Mouse (Mus musculus): ENCODE measurements around the gene Igfbp3. TPM values are rescaled to one million over a fixed set of nuclear protein-coding genes. Genes with fewer than 3 reads are reported as not detected.
A peak's percentile ranks its signal among the peaks of the same experiment; 100 is the strongest.

The Igfbp3 gene
- total and polyA plus RNA-seq, 2 experiments, result 17.7 to 31.2 TPM

- peak overlapping the region; percentile 17 for H3K9ac ChIP-seq (ENCODE audit: low read depth, low read length)
- no peak overlapping the region for H3K4me3 ChIP-seq (ENCODE audit: insufficient read depth, low read depth, low read length)
- DNase-seq (ENCODE audit: extremely low read depth, low read depth, low spot score), result no peak
- no peaks in the 10 kb centered on the region for H3K79me2 ChIP-seq (ENCODE audit: control insufficient read depth, insufficient read depth, low read length)
- H3K27me3 ChIP-seq (ENCODE audit: control insufficient read depth, insufficient read depth, low read length), result no peaks in the 10 kb centered on the region
- TF ChIP-seq CTCF (IDR thresholded peaks at IDR 0.05; ENCODE audit: low read depth, low read length) (no peak), POLR2A (IDR thresholded peaks at IDR 0.05; ENCODE audit: extremely low read depth, insufficient read depth, low read length) (no peak)
- H3K4me1 ChIP-seq (ENCODE audit: control insufficient read depth, insufficient read depth, low read length), result peaks cover 39% of the 10 kb centered on the region
- 45% methylated on average over 9 of the region's 9 CpGs for WGBS
- no peaks in the 10 kb centered on the region for H3K36me3 ChIP-seq (ENCODE audit: control insufficient read depth, insufficient read depth, low read length)
- H3K27ac ChIP-seq (replicated peaks; ENCODE audit: insufficient read depth, low read depth, low read length), result peak overlapping the region; percentile 86
These were observed 20.6 kb downstream of the Igfbp3 start for GRCm38 (mm10) chr11:7193134-7193533.

- Histone ChIP-seq H3K27me3 (ENCODE audit: control insufficient read depth, insufficient read depth, low read length) (no peaks in the 10 kb centered on the region), H3K79me2 (ENCODE audit: control insufficient read depth, insufficient read depth, low read length) (no peaks in the 10 kb centered on the region), H3K9ac (ENCODE audit: low read depth, low read length) (peak overlapping the region; percentile 17), H3K27ac (replicated peaks; ENCODE audit: insufficient read depth, low read depth, low read length) (peak overlapping the region; percentile 86), H3K4me3 (ENCODE audit: insufficient read depth, low read depth, low read length) (no peak overlapping the region), H3K36me3 (ENCODE audit: control insufficient read depth, insufficient read depth, low read length) (no peaks in the 10 kb centered on the region), H3K4me1 (ENCODE audit: control insufficient read depth, insufficient read depth, low read length) (peaks cover 39% of the 10 kb centered on the region)
- TF ChIP-seq POLR2A (IDR thresholded peaks at IDR 0.05; ENCODE audit: extremely low read depth, insufficient read depth, low read length) (no peak), CTCF (IDR thresholded peaks at IDR 0.05; ENCODE audit: low read depth, low read length) (no peak)
- DNase-seq (ENCODE audit: extremely low read depth, low read depth, low spot score), result peak; percentile 97
- 16% methylated on average over 6 of the region's 6 CpGs for WGBS
These were observed 21.0 kb downstream of the Igfbp3 start for GRCm38 (mm10) chr11:7192710-7193109.

GRCm38 (mm10) chr11:7188469-7188868 is 25.3 kb downstream of the Igfbp3 start, which contains the start of gene Gm11985:
TSS of gene Gm11985 (minus strand) at chr11:7188569.
- Histone ChIP-seq H3K4me3 (ENCODE audit: insufficient read depth, low read depth, low read length) (no peak within 1 kb of the TSS), H3K4me1 (ENCODE audit: control insufficient read depth, insufficient read depth, low read length) (peaks cover 26% of the 10 kb centered on the region), H3K27me3 (ENCODE audit: control insufficient read depth, insufficient read depth, low read length) (no peaks in the 10 kb centered on the region), H3K27ac (replicated peaks; ENCODE audit: insufficient read depth, low read depth, low read length) (no peak within 1 kb of the TSS), H3K36me3 (ENCODE audit: control insufficient read depth, insufficient read depth, low read length) (no peaks in the 10 kb centered on the region), H3K79me2 (ENCODE audit: control insufficient read depth, insufficient read depth, low read length) (no peaks in the 10 kb centered on the region), H3K9ac (ENCODE audit: low read depth, low read length) (no peak within 1 kb of the TSS)
- WGBS, result 87% methylated on average over 13 of the region's 13 CpGs
- DNase-seq (ENCODE audit: extremely low read depth, low read depth, low spot score), result no peak
- no peak for TF ChIP-seq CTCF (IDR thresholded peaks at IDR 0.05; ENCODE audit: low read depth, low read length)
- no peak for TF ChIP-seq POLR2A (IDR thresholded peaks at IDR 0.05; ENCODE audit: extremely low read depth, insufficient read depth, low read length)

DNA sequence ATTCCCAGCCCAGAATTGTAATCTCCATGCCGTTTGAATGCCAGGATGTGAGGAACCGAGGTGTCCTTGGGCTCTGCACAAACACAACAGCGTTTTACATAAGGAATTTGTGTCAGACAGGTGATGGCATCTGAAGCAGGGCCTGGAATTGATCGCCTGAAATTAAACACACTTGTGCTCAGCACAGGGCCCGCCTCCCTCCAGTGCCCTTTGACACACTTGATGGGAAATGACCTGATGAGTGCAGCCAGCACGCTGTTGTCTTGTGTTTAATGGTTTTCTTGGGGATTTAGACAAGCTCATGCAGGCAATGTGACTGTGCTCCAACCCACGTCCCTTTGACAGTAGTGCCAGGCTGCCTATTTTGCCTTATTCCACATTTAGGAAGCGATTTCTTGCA is 26.3 kb downstream of the Igfbp3 start:
- Histone ChIP-seq H3K36me3 (ENCODE audit: control insufficient read depth, insufficient read depth, low read length) (no peaks in the 10 kb centered on the region), H3K79me2 (ENCODE audit: control insufficient read depth, insufficient read depth, low read length) (no peaks in the 10 kb centered on the region), H3K4me1 (ENCODE audit: control insufficient read depth, insufficient read depth, low read length) (peaks cover 20% of the 10 kb centered on the region), H3K27me3 (ENCODE audit: control insufficient read depth, insufficient read depth, low read length) (no peaks in the 10 kb centered on the region), H3K9ac (ENCODE audit: low read depth, low read length) (no peak overlapping the region), H3K27ac (replicated peaks; ENCODE audit: insufficient read depth, low read depth, low read length) (no peak overlapping the region), H3K4me3 (ENCODE audit: insufficient read depth, low read depth, low read length) (no peak overlapping the region)
- no peak for TF ChIP-seq POLR2A (IDR thresholded peaks at IDR 0.05; ENCODE audit: extremely low read depth, insufficient read depth, low read length)
- TF ChIP-seq CTCF (IDR thresholded peaks at IDR 0.05; ENCODE audit: low read depth, low read length), result no peak
- WGBS, result 26% methylated on average over 8 of the region's 8 CpGs
- DNase-seq (ENCODE audit: extremely low read depth, low read depth, low spot score), result peak; percentile 81

- H3K36me3 ChIP-seq (ENCODE audit: control insufficient read depth, insufficient read depth, low read length), result no peaks in the 10 kb centered on the region
- WGBS, result 8% methylated on average over 1 of the region's 1 CpGs
- no peak for TF ChIP-seq POLR2A (IDR thresholded peaks at IDR 0.05; ENCODE audit: extremely low read depth, insufficient read depth, low read length)
- TF ChIP-seq CTCF (IDR thresholded peaks at IDR 0.05; ENCODE audit: low read depth, low read length), result no peak
These were observed 29.3 kb downstream of the Igfbp3 start for GRCm38 (mm10) chr11:7184420-7184819.

GRCm38 (mm10) chr11:7182409-7183042 is 31.2 kb downstream of the Igfbp3 start:
- Histone ChIP-seq H3K9ac (ENCODE audit: low read depth, low read length) (no peak overlapping the region), H3K27me3 (ENCODE audit: control insufficient read depth, insufficient read depth, low read length) (no peaks in the 10 kb centered on the region), H3K36me3 (ENCODE audit: control insufficient read depth, insufficient read depth, low read length) (no peaks in the 10 kb centered on the region), H3K79me2 (ENCODE audit: control insufficient read depth, insufficient read depth, low read length) (no peaks in the 10 kb centered on the region), H3K4me1 (ENCODE audit: control insufficient read depth, insufficient read depth, low read length) (peaks cover 4% of the 10 kb centered on the region; the same call in 1 of the 2 replicates), H3K4me3 (ENCODE audit: insufficient read depth, low read depth, low read length) (no peak overlapping the region), H3K27ac (replicated peaks; ENCODE audit: insufficient read depth, low read depth, low read length) (no peak overlapping the region)
- TF ChIP-seq CTCF (IDR thresholded peaks at IDR 0.05; ENCODE audit: low read depth, low read length) (no peak), POLR2A (IDR thresholded peaks at IDR 0.05; ENCODE audit: extremely low read depth, insufficient read depth, low read length) (no peak)
- WGBS, result 83% methylated on average over 8 of the region's 8 CpGs
- DNase-seq (ENCODE audit: extremely low read depth, low read depth, low spot score), result no peak

More at GRCm38 (mm10) chr11:7184420-7184819, 29.3 kb downstream of the Igfbp3 start:
- H3K79me2 ChIP-seq (ENCODE audit: control insufficient read depth, insufficient read depth, low read length), result no peaks in the 10 kb centered on the region
- H3K9ac ChIP-seq (ENCODE audit: low read depth, low read length), result no peak overlapping the region
- no peak overlapping the region for H3K4me3 ChIP-seq (ENCODE audit: insufficient read depth, low read depth, low read length)
- no peak for DNase-seq (ENCODE audit: extremely low read depth, low read depth, low spot score)
- H3K4me1 ChIP-seq (ENCODE audit: control insufficient read depth, insufficient read depth, low read length), result peaks cover 6% of the 10 kb centered on the region
- H3K27ac ChIP-seq (replicated peaks; ENCODE audit: insufficient read depth, low read depth, low read length), result no peak overlapping the region
- H3K27me3 ChIP-seq (ENCODE audit: control insufficient read depth, insufficient read depth, low read length), result no peaks in the 10 kb centered on the region

Data from liver, adult 2 months (tissue).